Mouse (Mus musculus): ENCODE results near the gene Pakap. TPM values are rescaled to one million over a fixed set of nuclear protein-coding genes. Genes with fewer than 3 reads are reported as not detected.

Gene Pakap
- total RNA-seq, 2 experiments from 2014 or later = not detected

DNA sequence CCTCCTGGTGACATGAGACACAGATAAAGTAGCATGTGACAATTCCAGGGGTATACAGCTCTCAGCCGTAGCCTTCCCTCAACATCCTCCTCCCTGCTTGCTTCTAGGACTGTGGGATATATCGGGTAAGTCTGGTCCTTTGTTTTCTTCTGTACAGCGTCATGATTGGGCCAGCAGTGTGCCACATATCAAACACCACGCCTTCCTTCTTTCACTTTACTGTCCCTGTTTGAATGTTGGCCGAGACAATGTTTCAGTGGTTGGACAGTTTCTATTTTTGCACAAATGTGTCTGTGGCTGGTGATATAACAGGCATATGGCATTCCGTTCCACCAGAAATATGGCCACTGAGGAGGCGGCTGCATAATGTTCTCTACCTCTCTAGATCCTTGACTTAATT lies 54.8 kb downstream of the Pakap start:
- no peak for ATAC-seq (ENCODE audit: poor library complexity, severe bottlenecking)

DNA sequence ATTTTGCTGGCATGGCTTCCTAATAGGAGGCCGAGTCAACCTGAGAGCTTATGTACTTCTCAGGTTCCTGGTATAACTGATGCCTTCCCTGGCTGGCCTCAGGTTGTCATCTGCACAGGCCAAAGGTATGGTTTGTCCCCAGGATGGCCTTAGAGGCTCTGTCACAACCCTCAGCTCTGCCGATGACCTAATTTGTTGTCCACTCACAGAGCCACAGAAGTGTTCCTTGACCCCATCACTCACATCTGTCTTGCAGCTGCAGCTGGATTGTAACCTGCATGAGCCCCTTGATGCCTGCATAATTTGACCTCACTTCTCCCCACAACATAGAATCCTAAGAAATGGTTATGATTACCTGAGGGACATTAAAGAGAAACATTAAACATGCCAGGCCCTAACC lies 56.8 kb downstream of the Pakap start:
- ATAC-seq (ENCODE audit: poor library complexity, severe bottlenecking) = no peak

DNA sequence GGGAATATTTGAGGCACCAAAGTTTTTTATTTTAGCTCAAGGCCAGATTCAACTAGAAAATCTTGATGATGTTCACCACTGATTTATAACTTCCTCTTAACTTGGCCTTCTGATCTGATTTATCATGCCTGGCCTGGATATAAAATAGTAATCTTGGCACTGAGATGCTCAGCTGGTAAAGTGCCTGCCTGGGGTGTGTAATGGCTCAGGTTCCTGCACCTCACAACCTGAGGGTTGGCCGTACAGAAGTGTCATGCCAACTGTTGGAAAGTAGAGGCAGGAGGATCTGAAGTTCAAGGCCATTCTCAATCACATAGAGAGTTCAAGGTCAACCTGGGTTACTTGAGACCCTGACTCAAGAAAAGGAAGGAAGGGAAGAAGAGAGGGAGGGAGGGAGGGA lies 57.3 kb downstream of the Pakap start:
- no peak for ATAC-seq (ENCODE audit: poor library complexity, severe bottlenecking)

DNA sequence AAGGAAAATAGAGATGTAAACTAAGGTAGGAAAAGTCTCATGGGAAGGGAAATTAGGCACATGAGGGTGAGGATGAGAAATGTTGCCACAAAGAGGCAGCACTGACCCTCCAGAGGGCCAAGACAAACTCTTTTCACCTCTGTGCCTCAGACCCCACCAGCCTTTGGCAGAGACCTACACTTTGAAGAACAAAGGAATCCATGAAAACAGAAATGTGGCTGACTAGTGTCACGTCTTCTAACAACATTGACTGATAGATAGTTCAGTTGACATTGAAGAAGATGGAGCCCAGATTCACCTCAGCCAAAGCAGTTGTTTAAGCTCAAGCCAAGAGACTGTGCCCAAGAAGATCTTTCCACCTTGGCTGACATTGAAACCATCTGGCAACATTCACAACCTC lies 57.8 kb downstream of the Pakap start:
- ATAC-seq (ENCODE audit: poor library complexity, severe bottlenecking) = no peak

DNA sequence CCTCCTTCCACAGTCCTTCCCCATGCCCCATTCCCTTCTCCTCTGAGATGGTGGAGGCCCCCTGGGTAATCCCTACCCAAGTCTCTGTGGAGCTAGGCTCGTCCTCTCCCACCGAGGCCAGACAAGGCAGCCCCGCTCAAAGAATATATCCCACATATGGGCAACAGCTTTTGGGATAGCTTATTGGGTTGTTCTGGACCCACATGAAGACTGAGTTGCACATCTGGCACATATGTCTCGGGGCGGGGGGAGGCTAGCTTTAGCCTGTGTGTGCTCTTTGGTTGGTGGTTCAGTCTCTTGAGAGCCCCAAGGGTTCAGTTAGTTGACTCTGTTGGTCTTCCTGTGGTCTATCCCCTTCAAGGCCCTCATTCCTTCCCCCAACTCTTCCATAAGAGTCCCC lies 58.9 kb downstream of the Pakap start:
- ATAC-seq (ENCODE audit: poor library complexity, severe bottlenecking) = no peak

DNA sequence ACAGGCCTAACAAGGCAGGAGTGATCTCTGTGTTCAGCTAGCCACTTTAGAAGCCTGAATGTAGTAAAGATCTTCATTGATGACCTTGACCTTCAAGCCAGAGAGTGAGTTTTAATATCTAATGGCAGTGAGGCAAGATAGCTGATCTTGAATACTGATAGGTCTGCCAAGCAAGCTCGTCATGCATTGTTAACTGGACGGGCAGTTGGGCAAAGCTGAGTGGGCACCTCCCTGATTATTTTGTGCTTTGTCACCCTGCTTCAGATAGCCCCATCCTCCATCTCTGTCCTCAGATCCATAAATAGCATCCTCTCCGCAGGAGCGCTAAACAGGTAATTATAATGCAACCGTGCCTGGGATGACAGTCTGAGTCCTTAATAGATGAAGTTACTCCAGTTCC lies 64.4 kb downstream of the Pakap start:
- ATAC-seq (ENCODE audit: poor library complexity, severe bottlenecking) = no peak

DNA sequence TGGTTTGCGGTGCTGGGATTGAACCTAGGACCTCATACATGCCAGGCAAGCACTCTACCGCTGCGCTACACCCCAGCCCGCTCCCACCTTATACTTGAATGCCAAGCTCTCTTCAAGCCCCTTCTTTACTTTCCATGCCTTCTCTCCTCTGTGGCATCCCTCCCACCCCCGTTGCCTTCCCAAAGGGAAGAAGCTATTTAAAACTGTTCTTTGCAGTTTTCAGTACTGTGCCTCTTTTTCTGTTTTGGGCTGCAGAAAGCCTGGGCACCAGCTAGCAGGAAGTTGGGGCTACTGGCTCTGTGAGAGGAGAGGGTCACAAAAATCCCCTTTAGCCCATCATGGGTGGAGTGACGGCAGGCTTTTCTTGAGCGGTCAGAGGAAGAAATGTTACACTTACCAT lies 65.1 kb downstream of the Pakap start:
- no peak for ATAC-seq (ENCODE audit: poor library complexity, severe bottlenecking)

DNA sequence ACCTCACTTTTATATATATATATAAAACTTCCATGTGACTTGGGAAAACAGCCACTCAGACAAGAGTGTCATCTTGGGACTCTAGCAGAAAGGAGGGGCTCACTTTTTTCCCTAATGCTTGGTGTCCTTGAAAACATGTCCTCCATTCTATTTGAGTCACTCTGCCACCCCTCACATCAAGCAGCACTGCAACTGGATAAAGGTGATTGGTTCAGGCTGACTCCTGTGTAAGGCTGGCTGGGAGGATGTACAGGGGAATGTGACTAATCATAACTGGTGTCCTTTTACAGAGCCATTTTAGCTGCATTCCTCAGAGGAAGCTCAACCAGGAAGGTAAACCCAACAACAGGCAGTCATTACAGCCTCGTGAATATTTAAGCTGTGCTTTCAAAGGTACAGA lies 67.0 kb downstream of the Pakap start:
- no peak for ATAC-seq (ENCODE audit: poor library complexity, severe bottlenecking)

DNA sequence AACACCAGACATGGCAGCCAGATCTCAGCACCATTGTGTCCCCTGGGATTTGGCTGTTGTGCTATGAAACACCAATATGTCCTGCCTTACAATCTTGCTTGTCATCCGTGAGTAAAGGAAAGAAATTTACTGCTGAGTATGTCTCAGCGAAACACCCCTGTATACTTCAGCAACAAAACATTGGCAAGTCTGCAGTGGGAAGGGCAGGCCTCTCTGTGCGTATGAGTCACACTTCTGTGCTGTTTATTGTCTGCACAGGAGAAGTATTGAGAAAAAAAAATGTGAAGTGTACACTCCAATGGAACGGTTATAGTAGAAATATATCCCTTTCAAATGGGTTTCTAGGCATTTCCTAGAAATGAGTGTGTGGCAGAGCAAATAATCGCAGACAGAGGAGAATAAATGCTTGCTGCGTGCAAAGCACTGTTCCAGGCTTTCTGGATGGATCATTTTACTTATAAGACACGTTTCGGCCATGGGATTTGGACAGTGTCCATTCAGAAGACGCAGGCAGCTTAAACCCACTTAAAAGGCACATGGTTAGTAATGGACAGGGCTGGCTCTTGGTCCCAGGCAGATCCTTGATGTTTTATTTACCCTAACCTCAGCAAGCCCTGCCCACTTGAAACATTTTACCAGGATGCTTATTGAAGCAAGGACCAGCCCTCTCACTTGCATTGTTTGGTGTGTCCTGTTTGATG lies 69.0 kb downstream of the Pakap start:
- no peak for ATAC-seq (ENCODE audit: poor library complexity, severe bottlenecking)

DNA sequence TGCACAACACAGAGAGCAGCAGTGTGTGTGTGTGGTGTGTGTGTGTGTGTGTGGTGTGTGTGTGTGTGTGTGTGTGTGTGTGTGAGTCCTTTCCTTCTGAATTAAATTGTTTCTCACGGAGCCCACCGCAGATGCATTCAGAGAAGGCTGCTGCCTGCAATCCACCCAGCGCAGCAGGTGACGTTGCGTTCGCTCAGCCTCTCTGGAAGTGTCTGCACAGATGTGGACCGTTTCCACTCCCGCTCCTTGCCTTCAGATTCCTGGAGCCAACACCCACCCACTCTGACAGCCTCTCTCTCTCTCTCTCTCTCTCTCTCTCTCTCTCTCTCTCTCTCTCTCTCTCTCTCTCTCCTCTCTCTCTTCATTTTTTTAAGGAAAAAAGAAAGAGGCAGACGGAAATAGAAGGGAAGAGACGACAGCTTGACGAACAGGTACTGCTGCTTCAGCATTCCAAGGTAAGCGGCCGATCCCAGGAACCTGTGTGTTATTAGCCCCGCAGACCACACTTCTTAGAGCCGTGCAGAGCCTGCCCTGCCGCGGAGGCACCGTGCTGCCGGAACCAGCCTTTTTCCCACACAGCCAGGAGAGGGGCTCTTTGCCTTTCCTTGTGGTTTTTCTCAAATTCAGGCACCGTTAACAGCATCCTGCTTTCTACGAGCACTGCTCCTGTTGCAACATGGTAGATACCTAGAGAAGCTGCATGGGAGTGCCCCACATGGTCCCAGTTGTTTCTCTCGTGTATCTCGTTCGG lies 69.8 kb downstream of the Pakap start:
- ATAC-seq (ENCODE audit: poor library complexity, severe bottlenecking) = no peak

DNA sequence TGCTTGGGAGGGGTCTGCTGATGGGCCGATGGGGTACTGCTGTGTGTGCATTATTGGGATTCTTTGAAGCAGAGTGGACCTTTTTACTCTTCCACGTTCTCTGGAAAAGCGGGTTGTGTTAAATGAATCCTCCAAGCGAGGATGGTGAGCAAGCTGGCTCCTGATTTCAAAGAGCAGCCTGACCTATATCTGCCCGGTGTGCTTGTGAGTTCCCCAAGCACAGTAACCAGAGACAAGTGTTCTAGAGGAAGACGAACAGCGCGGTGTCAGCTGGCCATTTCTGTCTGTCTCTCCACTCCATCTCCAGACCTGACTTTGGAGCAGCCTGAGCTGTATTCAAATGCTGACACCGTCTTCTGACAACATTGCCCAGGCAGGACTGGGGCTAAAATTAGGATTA lies 71.0 kb downstream of the Pakap start:
- ATAC-seq (ENCODE audit: poor library complexity, severe bottlenecking) = no peak

DNA sequence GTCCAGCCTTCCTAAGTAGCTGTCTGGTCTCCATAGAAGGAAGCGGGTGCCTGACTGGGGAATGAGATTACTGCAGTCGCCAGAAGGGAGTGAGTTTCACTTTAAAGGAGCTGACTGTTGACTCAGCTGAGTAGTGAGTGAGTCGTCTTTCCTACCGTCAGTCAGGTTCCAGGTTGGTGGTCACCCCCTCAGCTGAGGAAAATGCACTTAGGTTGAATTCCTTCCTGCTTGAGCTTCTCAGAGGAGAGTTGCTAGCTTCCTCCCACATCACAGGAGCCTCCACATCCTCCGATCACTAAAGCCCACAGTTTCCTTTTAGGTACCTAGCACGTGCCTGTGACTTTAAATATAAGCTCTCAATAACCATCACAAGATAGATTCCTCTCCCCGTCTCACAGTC lies 72.2 kb downstream of the Pakap start:
- no peak for ATAC-seq (ENCODE audit: poor library complexity, severe bottlenecking)

DNA sequence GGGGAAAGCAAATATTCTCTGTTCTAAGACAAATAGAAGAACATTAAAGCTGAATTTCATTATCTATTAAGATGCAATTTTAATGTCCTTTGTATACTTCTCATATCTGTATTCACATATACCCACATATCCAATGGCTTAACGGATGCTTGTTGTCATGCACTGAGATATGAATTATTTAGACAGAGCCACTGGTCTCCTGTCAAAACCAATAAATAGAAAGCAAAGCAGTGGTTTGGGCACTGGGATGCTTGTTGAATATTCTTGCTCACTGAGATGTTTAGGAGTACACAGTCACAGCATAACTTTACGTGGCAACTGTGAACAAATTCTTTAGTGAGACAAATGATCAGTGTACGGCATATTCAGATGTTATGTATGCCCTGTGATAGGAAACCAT lies 73.0 kb downstream of the Pakap start:
- ATAC-seq (ENCODE audit: poor library complexity, severe bottlenecking) = no peak

DNA sequence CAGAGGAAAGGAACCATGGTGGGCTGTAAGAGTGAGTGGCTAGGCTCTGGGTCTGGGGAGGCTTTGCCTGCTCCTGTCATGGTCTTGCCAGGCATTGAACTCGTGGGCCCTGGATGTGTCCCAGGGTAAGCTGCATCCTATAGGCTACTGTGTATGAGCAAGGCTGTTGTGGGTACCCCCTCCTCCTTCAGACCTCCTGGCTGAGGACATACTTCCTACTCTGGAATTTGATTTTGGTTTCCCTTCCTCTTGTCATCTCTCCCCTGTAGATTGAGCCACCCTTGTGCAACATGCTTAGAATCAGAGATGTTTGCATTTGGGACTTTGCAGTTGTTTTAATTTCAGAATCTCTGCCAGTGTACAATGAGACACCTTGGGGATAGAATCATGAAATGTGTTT lies 83.0 kb downstream of the Pakap start:
- ATAC-seq (ENCODE audit: poor library complexity, severe bottlenecking) = peak; percentile 65

DNA sequence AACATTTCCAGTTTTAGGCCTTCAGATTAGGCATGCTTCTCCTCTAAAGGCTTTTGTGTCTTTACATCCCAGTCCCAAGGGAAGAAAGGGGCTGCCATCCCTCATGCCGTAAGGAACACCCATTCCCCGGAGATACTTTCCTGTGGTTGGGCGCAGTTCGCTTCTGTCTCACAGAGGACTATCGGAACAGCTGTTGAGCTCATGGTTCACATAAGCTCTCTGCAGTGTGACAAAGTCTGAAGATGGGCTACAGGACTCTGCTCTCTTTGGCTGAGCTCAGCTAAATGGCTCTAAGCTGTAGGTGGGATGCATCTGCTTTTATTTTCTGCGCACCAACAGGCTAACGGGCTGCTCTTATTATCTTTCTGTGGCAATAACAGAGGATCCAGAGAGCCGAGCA lies 83.6 kb downstream of the Pakap start:
- ATAC-seq (ENCODE audit: poor library complexity, severe bottlenecking) = no peak

DNA sequence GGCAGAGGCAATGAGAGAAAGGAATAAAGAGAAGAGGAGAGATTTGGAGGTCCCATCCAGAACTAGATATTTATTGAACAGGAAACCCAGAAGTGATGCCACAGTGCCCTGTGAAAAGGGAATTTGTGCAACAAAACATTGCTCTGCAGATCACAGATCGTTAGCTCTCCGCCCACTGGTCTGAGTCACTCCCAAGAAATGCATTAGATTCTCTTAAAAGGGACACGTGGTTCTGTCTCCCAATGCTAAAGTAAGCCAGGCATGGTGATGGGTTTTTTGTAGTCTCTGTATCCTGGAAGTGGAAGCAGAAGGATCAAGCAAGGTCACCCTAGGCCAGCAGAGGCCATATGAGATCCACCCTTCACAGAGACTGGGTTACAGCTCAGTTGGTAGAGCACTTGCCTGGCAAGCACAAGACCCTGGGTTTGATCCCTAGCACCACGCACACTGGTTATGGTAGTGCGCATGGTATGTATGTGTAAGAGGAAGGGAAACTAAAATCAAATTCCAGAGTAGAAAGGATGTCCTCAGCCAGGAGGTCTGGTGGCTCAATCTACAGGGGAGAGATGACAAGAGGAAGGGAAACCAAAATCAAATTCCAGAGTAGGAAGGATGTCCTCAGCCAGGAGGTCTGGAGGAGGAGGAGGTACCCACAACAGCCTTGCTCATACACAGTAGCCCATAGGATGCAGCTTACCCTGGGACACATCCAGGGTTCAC lies 84.4 kb downstream of the Pakap start:
- peak; percentile 51 for ATAC-seq (ENCODE audit: poor library complexity, severe bottlenecking)

DNA sequence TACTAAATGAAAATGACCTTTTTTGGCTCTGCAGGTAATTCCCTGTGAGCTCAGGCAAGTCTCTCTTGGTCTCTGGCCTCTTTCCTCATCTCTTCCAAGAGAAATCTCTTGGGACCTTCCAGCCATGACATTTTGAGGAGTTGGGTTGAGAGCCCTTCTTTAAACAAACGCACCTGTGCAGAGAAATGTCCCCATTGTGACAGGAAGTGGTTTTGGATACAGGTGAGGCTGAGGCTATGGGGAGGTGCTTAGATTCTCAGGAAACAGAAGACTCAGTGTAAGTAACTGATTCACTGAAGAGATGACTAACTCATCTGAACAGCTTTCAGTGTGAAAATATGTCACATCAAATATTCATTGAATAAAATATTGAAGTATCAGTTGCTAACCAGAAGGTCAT lies 88.0 kb downstream of the Pakap start:
- ATAC-seq (ENCODE audit: poor library complexity, severe bottlenecking) = no peak

DNA sequence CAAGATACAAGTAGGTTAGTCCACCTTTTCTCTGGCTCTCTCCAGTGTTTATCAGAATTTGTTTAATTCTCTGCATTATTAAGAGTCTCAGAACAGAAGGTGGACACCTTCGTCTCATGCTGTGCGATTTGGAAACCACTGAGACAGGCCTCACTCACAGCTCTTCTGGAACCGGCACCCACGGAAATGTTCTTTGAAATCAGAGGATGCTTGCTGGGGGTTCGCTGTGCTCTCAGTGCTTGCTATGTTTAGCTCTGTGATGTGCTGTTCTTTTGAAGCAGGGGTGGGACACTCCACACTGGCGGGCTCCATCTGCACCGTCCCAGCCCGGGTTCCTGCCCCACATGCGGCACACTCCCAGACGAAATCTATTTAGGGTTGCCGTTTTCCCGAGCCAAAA lies 88.4 kb downstream of the Pakap start:
- no peak for ATAC-seq (ENCODE audit: poor library complexity, severe bottlenecking)

DNA sequence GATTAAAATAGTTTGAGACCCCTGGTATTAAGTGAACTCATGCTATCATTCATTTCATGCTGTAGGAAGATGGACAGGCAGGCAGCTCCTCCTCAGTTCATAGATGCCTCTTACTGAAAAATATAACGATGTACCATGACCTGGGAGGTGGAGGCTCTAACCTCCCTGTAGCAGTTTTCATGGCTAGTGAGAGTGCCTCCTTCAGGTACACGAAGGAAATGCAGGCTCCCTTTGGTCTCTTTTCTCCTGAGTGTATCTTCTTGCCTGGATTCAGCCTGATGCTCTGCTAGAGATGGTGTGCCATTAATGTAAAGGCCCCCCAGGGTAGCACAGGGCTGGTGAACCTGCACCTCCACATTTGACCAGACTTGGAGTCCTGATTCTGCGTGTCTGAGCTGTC lies 88.9 kb downstream of the Pakap start:
- ATAC-seq (ENCODE audit: poor library complexity, severe bottlenecking) = no peak

DNA sequence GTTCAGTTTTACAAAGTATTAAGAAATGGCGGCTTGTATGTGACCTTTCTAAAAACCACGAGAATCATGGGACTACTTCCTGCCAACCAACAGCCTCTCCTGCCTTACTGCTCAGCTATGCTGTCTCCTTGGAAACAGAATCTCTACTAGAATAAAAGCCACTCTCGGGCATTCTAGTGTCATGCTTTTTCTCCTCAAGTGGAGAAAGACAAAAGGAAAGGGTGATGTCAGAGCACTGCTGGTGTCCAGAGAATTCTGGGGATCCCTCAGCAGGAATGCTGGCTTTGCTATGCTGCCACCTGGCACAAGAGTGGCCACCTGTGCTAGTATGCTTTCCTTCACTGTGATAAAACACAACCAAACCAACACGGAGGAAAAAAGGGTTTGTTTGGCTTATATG lies 92.5 kb downstream of the Pakap start:
- ATAC-seq (ENCODE audit: poor library complexity, severe bottlenecking) = no peak

DNA sequence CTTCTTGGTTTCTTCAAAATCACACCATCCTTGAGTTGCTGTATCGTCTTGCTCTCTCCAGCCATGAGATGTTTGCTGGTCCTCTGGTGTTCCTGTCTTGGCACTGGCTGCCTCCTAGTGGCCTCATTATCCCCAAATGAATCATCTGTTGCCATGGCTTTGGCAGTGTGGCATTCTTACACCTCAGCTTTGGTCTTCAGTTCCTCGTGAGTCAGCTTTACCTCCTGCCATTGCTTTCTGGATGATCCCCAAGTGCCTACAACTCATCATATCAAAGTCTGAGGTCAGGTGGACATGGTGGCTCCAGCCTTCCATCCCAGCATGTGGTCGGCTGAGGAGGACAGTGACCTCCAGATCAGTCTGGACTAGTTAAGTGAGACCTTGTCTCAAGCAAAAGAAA lies 98.1 kb downstream of the Pakap start:
- ATAC-seq (ENCODE audit: poor library complexity, severe bottlenecking) = no peak

DNA sequence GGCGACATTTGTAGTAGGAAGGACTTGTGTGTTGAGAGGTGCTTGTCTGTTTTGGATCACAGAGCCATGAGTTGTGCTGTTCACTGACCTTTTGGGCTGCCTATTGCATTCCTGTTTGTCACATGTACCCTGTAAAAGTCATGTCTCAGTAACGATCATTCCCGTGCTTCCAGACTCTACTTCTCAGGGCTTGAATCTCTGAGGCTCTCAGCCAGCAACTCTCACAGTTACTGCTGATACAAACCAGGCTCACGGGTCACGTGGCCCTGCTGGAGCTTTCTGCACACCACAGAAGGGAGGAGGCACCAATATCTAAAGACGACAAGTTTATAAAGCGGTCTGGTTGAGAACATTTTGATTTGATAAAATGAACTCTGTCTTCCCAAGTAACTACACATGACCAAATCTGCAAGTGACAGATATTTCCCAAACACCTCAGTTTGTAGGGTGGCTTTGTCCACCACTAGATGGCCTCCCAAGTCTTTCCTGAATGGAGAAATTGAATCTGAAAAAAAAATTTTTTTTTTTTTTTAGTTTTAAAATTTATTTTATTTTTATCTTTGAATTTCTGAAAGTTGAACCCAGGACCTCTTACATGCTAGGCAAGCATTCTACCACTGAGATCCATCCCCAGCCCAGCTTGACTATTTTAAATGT lies 103.0 kb downstream of the Pakap start:
- ATAC-seq (ENCODE audit: poor library complexity, severe bottlenecking) = no peak
